Mouse (Mus musculus) CD8-positive naive resting alpha-beta T cell, adult 57 days (primary cell): ENCODE results near the gene Met. TPM values are rescaled to one million over a fixed set of nuclear protein-coding genes. Genes with fewer than 3 reads are reported as not detected.

Source experiments
- total RNA-seq: library from RNA; stranded (reverse); gene quantifications from one replicate; pipeline ENCODE4 v1.2.4, GENCODE M21; 2023

Gene Met
- not detected for total RNA-seq

DNA sequence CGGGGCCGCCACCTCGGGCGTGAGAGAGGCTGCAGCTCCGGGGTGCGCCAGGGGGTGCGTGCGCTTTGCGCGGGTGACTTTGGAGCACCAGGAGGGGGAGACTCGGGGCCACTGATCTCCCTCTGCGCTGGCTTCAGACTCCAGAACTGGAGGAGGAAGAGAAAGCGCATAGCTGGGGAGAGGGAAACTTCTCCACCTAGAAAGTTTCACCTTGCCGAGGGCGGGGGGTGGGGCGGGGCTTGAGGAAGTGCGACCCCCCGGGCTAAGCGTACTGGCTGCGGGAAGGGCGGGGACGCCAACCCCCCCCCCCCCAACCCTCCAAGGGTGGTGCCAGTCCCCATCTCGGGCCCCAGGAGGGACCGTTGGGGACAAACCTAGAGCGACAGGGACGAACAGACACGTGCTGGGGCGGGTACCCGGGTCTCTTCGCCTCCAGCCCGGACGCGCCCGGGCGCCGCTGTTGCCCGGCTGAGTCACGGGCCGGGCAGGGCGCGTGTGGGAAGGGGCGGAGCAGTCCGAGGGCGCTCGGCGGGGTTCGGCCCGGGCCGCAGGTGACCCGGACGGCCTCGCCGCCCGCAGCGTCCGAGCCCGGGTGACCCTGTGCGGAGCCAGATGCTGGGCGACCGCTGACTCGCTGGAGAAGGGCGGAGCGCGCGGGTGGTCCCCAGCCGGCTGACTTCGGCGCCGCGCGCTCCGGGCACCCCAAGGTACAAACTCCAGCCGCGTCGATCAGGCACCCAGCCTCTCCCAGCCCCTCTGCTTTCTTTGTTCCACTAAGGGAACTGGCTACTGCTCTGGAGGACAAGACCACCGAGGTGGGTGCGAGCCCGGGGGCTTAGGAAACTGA, at the start of gene Met:
Gene Met (plus strand): TSS at position 367 of the 847 bp plus-strand sequence.

Other genes with a start within 250 kb of the Met start
- gene Cav2, start 182.6 kb upstream of the Met start, total RNA-seq, result 0.24 TPM
- gene Cav1, start 157.5 kb upstream of the Met start, total RNA-seq, result not detected
- 120 TPM for gene Capza2, start 172.4 kb downstream of the Met start, total RNA-seq
- 13.0 TPM for gene St7, start 229.1 kb downstream of the Met start, total RNA-seq